Mouse (Mus musculus): ENCODE data around the gene Gm10643.

The Gm10643 gene

GRCm38 (mm10) chr8:84042066-84042947, 22.6 kb downstream of the Gm10643 start, which contains the start of gene Il27ra:
Il27ra (minus strand) TSS chr8:84042589.
- peak; percentile 64 for DNase-seq (ENCODE audit: low spot score)

GRCm38 (mm10) chr8:84039050-84039449, 25.9 kb downstream of the Gm10643 start:
- DNase-seq (ENCODE audit: low spot score) = peak; percentile 71

GRCm38 (mm10) chr8:84038015-84038414, 26.9 kb downstream of the Gm10643 start:
- DNase-seq (ENCODE audit: low spot score) = no peak

- DNase-seq (ENCODE audit: low spot score) = no peak
Observed at GRCm38 (mm10) chr8:84032777-84033176, 32.2 kb downstream of the Gm10643 start.

- no peak for DNase-seq (ENCODE audit: low spot score)
Observed at GRCm38 (mm10) chr8:84029272-84029671, 35.7 kb downstream of the Gm10643 start.

- DNase-seq (ENCODE audit: low spot score) = no peak
Observed at GRCm38 (mm10) chr8:84027449-84027848, 37.5 kb downstream of the Gm10643 start.

- DNase-seq (ENCODE audit: low spot score) = no peak
Observed at GRCm38 (mm10) chr8:84025863-84026262, 39.1 kb downstream of the Gm10643 start.

GRCm38 (mm10) chr8:84024171-84024570, 40.8 kb downstream of the Gm10643 start:
- no peak for DNase-seq (ENCODE audit: low spot score)

GRCm38 (mm10) chr8:84023631-84024030, 41.3 kb downstream of the Gm10643 start:
- no peak for DNase-seq (ENCODE audit: low spot score)

GRCm38 (mm10) chr8:84023085-84023484, 41.9 kb downstream of the Gm10643 start:
- peak; percentile 78 for DNase-seq (ENCODE audit: low spot score)

GRCm38 (mm10) chr8:84021569-84021968, 43.4 kb downstream of the Gm10643 start:
- DNase-seq (ENCODE audit: low spot score) = no peak

GRCm38 (mm10) chr8:84021096-84021495, 43.8 kb downstream of the Gm10643 start, which contains the start of gene Palm3:
Palm3 (plus strand) TSS chr8:84021471.
- no peak for DNase-seq (ENCODE audit: low spot score)

- DNase-seq (ENCODE audit: low spot score) = no peak
Observed at GRCm38 (mm10) chr8:84019738-84020137, 45.2 kb downstream of the Gm10643 start.

- DNase-seq (ENCODE audit: low spot score) = no peak
Observed at GRCm38 (mm10) chr8:84015833-84016232, 49.1 kb downstream of the Gm10643 start.
